26 mouse cellular contexts compared by ENCODE assay signal in genomic region chr1:169362564-169362963, GRCm38 (mm10).
DNase-seq lines count a peak whose midpoint lies in the region; ATAC-seq and TF ChIP-seq lines count a peak whose summit lies in the region.
"Had no signal": no experiment of that assay in that cellular context is flagged by ENCODE, and none has a peak within 500 bp of the region (broad histone marks: within the 10 kb centered on the region; RNA-seq: fewer than 3 reads in every experiment).

No protein-coding gene starts in this region.

- no peaks in the 10 kb centered on the region for H3K4me1 ChIP-seq in hindbrain, embryonic 16.5 days (ENCODE audit: control insufficient read depth, insufficient read depth, low read depth, low read length)
- H3K4me1 ChIP-seq in hindbrain, embryonic 13.5 days (replicated peaks) = peaks cover 3% of the 10 kb centered on the region; the same call in 1 of the 2 replicates
- H3K4me1 ChIP-seq in embryonic facial prominence, embryonic 10.5 days = peaks cover 19% of the 10 kb centered on the region
- H3K4me1 ChIP-seq in hindbrain, postnatal 0 days (ENCODE audit: insufficient read depth, low read length) = 0 out of 2 replicates have a peak, but pooled peaks cover 4% of the 10 kb centered on the region
- peaks cover 5% of the 10 kb centered on the region for H3K4me1 ChIP-seq in kidney, embryonic 16.5 days (ENCODE audit: insufficient read depth, low read length)

- no peaks in the 10 kb centered on the region for H3K9me3 ChIP-seq in hindbrain, embryonic 16.5 days (ENCODE audit: control insufficient read depth, low read length)
- H3K9me3 ChIP-seq in hindbrain, embryonic 13.5 days = no peaks in the 10 kb centered on the region
- H3K9me3 ChIP-seq in embryonic facial prominence, embryonic 10.5 days = no peaks in the 10 kb centered on the region
- no peaks in the 10 kb centered on the region for H3K9me3 ChIP-seq in hindbrain, postnatal 0 days (ENCODE audit: low read length)
- H3K9me3 ChIP-seq in kidney, embryonic 16.5 days (ENCODE audit: low read length) = no peaks in the 10 kb centered on the region
- H3K9me3 ChIP-seq: forebrain, embryonic 10.5 days; forebrain, embryonic 13.5 days; intestine, embryonic 15.5 days had no signal

- H3K27me3 ChIP-seq in hindbrain, embryonic 16.5 days (replicated peaks; ENCODE audit: control insufficient read depth, insufficient read depth, low read length) = no peaks in the 10 kb centered on the region
- no peaks in the 10 kb centered on the region for H3K27me3 ChIP-seq in hindbrain, embryonic 13.5 days
- H3K27me3 ChIP-seq in embryonic facial prominence, embryonic 10.5 days (replicated peaks; ENCODE audit: low read depth, poor library complexity, severe bottlenecking) = no peaks in the 10 kb centered on the region; the same call in 1 of the 2 replicates
- no peaks in the 10 kb centered on the region for H3K27me3 ChIP-seq in hindbrain, postnatal 0 days (ENCODE audit: insufficient read depth, low read length)
- no peaks in the 10 kb centered on the region for H3K27me3 ChIP-seq in kidney, embryonic 16.5 days (ENCODE audit: insufficient read depth, low read length)
- H3K27me3 ChIP-seq: CH12.LX; intestine, embryonic 15.5 days had no signal

- peak; percentile 36 for DNase-seq in embryo, embryonic 11 days
- DNase-seq in embryo, embryonic 9.5 days (ENCODE audit: extremely low spot score) = no peak
- DNase-seq in embryonic facial prominence, embryonic 10.5 days (ENCODE audit: low spot score) = no peak
- no peak for DNase-seq in hindbrain, postnatal 0 days (ENCODE audit: low spot score)
- DNase-seq in spleen, adult 12 weeks (ENCODE audit: low spot score) = no peak
- DNase-seq: adrenal gland, adult 2 months; adrenal gland, postnatal 14 days; B cell, adult 2 months; cerebellum, adult 11 months; cerebellum, adult 2 months; cerebellum, adult 9-11 months; cerebellum, postnatal 25 days; gastrocnemius, postnatal 10 days; gastrocnemius, postnatal 36 days; kidney, adult 11 months had no signal

- no peak overlapping the region for H3K4me3 ChIP-seq in hindbrain, embryonic 16.5 days (ENCODE audit: low read length)
- no peak overlapping the region for H3K4me3 ChIP-seq in hindbrain, embryonic 13.5 days
- H3K4me3 ChIP-seq in embryonic facial prominence, embryonic 10.5 days = no peak overlapping the region
- no peak overlapping the region for H3K4me3 ChIP-seq in hindbrain, postnatal 0 days (ENCODE audit: low read length)
- H3K4me3 ChIP-seq in kidney, embryonic 16.5 days (ENCODE audit: low read length) = no peak overlapping the region
- H3K4me3 ChIP-seq: forebrain, embryonic 10.5 days; forebrain, embryonic 13.5 days; intestine, embryonic 15.5 days had no signal

- TF ChIP-seq CTCF in hindbrain, postnatal 0 days (IDR thresholded peaks at IDR 0.05; ENCODE audit: low read depth) = no peak

- 0 out of 2 replicates have a peak, but pooled peaks have one; percentile 14 for ATAC-seq in hindbrain, embryonic 16.5 days
- ATAC-seq in hindbrain, embryonic 13.5 days (ENCODE audit: low FRiP score) = no peak
- ATAC-seq in hindbrain, postnatal 0 days = peak; percentile 69
- ATAC-seq in kidney, embryonic 16.5 days (ENCODE audit: low FRiP score, low TSS enrichment) = no peak
- ATAC-seq: forebrain, embryonic 13.5 days; forebrain, embryonic 16.5 days; intestine, embryonic 15.5 days; Patski had no signal

- WGBS in hindbrain, embryonic 16.5 days = 51% methylated on average over 4 of the region's 4 CpGs
- 32% methylated on average over 4 of the region's 4 CpGs for WGBS in hindbrain, embryonic 13.5 days
- 27% methylated on average over 4 of the region's 4 CpGs for WGBS in embryonic facial prominence, embryonic 10.5 days
- WGBS in hindbrain, postnatal 0 days = 54% methylated on average over 4 of the region's 4 CpGs
- 61% methylated on average over 4 of the region's 4 CpGs for WGBS in kidney, embryonic 16.5 days

- no peaks in the 10 kb centered on the region for H3K36me3 ChIP-seq in hindbrain, embryonic 16.5 days (ENCODE audit: control insufficient read depth, insufficient read depth, low read length)
- H3K36me3 ChIP-seq in hindbrain, embryonic 13.5 days = no peaks in the 10 kb centered on the region
- H3K36me3 ChIP-seq in embryonic facial prominence, embryonic 10.5 days (replicated peaks) = no peaks in the 10 kb centered on the region
- no peaks in the 10 kb centered on the region for H3K36me3 ChIP-seq in hindbrain, postnatal 0 days (ENCODE audit: insufficient read depth, low read length)
- H3K36me3 ChIP-seq in kidney, embryonic 16.5 days (ENCODE audit: insufficient read depth, low read length) = no peaks in the 10 kb centered on the region
- H3K36me3 ChIP-seq: forebrain, embryonic 10.5 days; G1E; intestine, embryonic 15.5 days had no signal

- H3K4me2 ChIP-seq in hindbrain, embryonic 16.5 days (ENCODE audit: low read length) = no peak overlapping the region
- no peak overlapping the region for H3K4me2 ChIP-seq in hindbrain, embryonic 13.5 days
- H3K4me2 ChIP-seq in hindbrain, postnatal 0 days (ENCODE audit: low read depth, low read length) = no peak overlapping the region
- no peak overlapping the region for H3K4me2 ChIP-seq in kidney, embryonic 16.5 days (replicated peaks; ENCODE audit: low read depth, low read length)
- H3K4me2 ChIP-seq: forebrain, embryonic 13.5 days; heart, embryonic 11.5 days; intestine, embryonic 15.5 days had no signal

- no peak overlapping the region for H3K9ac ChIP-seq in hindbrain, embryonic 16.5 days (ENCODE audit: low read depth, low read length)
- H3K9ac ChIP-seq in hindbrain, embryonic 13.5 days = no peak overlapping the region
- H3K9ac ChIP-seq in hindbrain, postnatal 0 days (replicated peaks; ENCODE audit: low read length) = no peak overlapping the region
- no peak overlapping the region for H3K9ac ChIP-seq in kidney, embryonic 16.5 days (replicated peaks; ENCODE audit: low read length)
- H3K9ac ChIP-seq: forebrain, embryonic 13.5 days; intestine, embryonic 15.5 days had no signal

- H3K27ac ChIP-seq in hindbrain, embryonic 16.5 days (ENCODE audit: low read depth, low read length) = no peak overlapping the region
- H3K27ac ChIP-seq in hindbrain, embryonic 13.5 days = no peak overlapping the region
- H3K27ac ChIP-seq in embryonic facial prominence, embryonic 10.5 days (replicated peaks) = peak overlapping the region; percentile 19; the same call in 1 of the 2 replicates
- no peak overlapping the region for H3K27ac ChIP-seq in hindbrain, postnatal 0 days
- no peak overlapping the region for H3K27ac ChIP-seq in kidney, embryonic 16.5 days (ENCODE audit: low read length)
- H3K27ac ChIP-seq: forebrain, embryonic 10.5 days; forebrain, embryonic 13.5 days; intestine, embryonic 15.5 days had no signal

Comparison
In these comparisons a context has a peak if more than half of its experiments do, and no peak if none do; other contexts are left out.
1. ATAC-seq: peak in hindbrain, embryonic 16.5 days (single experiment) and hindbrain, postnatal 0 days (single experiment); none in hindbrain, embryonic 13.5 days (single experiment) and kidney, embryonic 16.5 days (single experiment).